Mouse (Mus musculus) lung, postnatal 0 days (tissue): ENCODE measurements around the gene Ptpn14.

ENCODE experiments used
- CTCF ChIP-seq: IDR thresholded peaks from 2 replicates; pipeline ENCODE4 v1.5.1; 2016; ENCODE audit warnings: antibody characterized with exemption, mild to moderate bottlenecking
- EP300 ChIP-seq: IDR thresholded peaks from 2 replicates; pipeline ENCODE4 v1.6.1; 2016; ENCODE audit warnings: antibody characterized with exemption, mild to moderate bottlenecking, control low read depth

DNA sequence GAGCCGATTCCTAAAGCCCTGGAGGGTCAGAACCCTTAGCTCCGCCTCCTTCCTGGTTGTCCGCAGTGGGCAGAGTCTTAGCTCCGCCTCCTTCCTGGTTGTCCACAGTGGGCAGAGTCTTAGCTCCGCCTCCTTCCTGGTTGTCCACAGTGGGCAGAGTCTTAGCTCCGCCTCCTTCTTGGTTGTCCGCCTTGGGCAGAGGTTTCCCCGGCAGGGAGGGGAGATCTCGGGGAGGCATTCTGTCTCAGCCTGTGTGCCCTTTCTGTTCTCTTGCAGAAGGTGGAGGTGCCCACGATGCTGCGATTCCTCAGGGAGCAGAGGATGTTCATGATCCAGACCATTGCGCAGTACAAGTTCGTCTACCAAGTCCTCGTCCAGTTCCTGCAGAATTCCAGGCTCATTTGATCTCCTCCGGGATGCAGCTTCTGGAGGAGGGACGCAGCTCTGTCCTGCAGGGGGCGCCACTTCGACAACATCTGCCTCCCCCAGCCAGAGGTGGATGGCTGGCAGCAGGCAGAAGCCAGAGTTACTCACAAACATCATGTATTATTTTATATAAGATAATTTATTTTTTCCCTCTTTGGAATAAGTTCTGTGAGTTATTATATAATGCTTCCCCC is 141.7 kb downstream of the Ptpn14 start:
- TF ChIP-seq CTCF, result peak; percentile 57
- TF ChIP-seq EP300, result no peak
